Mouse (Mus musculus): ENCODE results near the gene Fam193b.

Gene Fam193b

GRCm38 (mm10) chr13:55500575-55500974 lies 70.3 kb downstream of the Fam193b start:
- DNase-seq (ENCODE audit: low read depth, low spot score), result no peak

DNA sequence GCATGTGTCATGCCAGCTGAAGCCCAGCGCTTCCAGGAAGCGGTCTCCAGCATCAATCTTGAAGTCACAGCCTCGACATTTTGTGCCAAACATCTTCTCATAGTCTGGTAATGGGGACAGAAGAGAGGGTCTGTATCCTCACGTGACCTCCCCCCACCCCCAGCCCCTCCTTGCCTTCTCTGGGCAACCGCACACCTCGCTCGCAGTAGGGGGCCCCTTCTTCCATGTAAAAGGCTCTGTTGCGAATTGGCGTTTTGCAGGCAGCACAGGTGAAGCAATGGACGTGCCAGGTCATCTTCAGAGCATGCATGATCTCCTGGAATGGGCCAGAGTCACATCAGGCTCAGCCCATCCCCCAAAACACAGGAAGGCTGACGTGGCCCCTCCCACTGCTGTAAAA lies 72.0 kb downstream of the Fam193b start:
- DNase-seq (ENCODE audit: low read depth, low spot score), result no peak

- no peak for DNase-seq (ENCODE audit: low read depth, low spot score)
Observed at GRCm38 (mm10) chr13:55496661-55497060, 74.3 kb downstream of the Fam193b start.

DNA sequence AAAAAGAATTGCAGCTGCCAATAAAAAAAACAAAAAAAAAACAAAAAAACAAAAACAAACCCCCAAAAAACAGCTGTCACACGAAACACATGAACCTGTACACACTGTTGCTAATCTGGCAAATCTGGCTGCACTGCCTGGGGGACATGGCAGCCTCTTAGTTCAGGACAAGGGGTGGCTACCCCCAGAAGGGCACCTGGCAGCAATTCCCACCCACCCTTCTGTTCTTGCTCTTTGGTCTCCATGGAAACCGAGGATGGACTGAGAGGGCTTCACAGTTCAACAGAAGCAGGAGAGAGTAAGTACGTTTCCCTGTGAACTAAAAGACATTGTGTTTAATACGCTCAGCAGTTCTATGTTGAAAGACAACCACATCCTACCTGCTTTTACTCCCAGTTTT lies 75.2 kb downstream of the Fam193b start:
- no peak for DNase-seq (ENCODE audit: low read depth, low spot score)

- no peak for DNase-seq (ENCODE audit: low read depth, low spot score)
Observed at GRCm38 (mm10) chr13:55494883-55495621, 75.9 kb downstream of the Fam193b start.

DNA sequence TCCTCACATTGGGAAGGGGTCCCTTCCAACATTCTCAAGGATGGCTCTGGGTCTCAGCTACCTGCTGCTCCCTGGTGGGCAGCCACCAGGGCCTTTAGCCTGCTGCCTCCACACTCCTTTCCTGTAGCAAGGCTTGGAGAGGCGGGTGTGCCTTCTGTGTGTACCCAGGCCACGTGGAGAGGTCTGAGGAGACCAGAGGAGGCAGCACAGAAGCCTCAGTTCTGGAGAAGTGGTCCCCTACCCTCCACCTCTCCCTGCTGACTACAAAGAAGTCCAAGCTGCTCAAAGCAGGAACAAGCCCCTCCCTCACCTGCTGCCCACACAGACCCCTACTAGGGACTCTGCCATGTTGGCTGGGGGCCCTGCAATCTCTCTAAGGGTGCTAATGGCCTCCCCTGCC lies 76.7 kb downstream of the Fam193b start:
- no peak for DNase-seq (ENCODE audit: low read depth, low spot score)

Measured in brain, embryonic 18.5 days (tissue).